Mouse (Mus musculus): ENCODE data around the gene Arhgap31.
A peak's percentile ranks its signal among the peaks of the same experiment; 100 is the strongest.
"Not testable (repeated sequence)": the region's sequence is repeated elsewhere in the genome, so short reads cannot be mapped to it uniquely, and the experiment has no call there.

The Arhgap31 gene

DNA sequence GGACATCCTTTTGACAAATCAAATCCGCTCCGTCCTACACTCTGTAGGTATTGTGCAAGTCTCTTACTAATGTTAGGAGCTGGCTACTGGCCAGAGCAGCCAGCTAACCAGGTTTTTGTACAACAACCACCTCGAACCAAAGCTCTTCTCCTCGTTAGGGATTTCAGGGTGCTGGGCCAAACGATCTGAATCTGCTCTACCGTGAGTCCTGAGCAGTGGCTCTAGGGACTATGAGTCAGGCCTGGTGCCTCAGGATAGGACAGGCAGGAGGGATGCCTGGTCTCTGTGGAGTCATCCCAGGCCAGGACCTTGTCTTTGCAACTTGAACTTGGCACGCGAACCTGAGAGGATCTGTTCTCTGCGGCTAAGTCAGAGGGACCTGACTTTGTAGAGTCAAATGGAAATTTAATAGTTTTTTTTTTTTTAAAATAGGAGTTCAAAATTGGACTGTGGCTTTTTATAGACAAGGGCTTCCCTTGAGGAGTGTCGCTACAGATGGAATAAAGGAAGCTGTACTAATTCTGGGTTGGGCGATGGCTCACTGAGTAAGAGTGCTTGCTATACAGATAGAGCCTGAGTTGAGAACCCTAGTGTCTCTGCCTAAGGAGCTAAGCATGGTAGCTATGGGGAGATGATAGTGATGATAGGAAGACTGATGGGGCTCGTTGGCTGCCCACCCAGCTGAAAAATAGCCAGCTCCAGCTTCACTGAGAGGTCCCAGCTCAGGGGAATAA is 24.4 kb downstream of the Arhgap31 start:
- DNase-seq (ENCODE audit: low read depth, low spot score), result no peak

DNA sequence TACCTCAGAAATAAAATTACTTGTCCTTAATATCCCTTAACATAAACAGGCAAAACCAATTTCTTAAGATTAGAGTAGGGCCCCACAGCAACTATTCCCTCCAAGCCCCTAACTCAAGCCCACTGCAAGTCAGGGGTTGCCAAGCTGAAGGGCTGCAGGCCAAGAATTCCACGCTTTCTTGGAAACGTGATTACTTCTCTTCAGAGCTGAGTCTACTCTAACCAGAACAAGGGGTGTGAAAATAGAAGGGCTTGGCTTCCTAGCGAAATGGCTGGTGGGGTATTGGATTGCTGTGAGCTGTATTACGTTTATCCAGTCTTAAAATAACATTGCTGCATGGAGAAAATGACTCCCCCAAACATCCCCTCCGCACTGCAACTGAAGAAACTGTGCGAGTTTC is 25.4 kb downstream of the Arhgap31 start:
- no peak for DNase-seq (ENCODE audit: low read depth, low spot score)

DNA sequence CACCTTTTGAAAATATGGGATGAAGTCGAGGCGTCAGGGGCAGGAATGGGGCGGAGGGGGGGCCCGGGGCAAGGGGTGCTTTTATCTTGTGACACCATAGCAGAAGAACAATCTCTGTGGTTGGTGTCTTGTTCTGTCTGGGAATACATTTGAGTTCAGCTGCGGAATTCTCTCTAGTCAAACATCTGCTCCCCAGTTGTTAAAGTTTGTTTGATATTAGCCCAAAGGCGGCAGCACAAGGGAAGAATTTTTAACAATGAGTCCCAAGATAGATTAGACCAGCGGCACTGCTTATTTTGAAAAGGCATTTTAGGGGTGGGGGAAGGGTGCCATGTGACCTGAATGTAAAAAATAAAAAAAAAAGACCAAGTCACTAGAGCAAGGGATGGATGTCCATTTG is 30.0 kb downstream of the Arhgap31 start:
- DNase-seq (ENCODE audit: low read depth, low spot score), result no peak

- no peak for DNase-seq (ENCODE audit: low read depth, low spot score)
These were observed 31.8 kb downstream of the Arhgap31 start for GRCm38 (mm10) chr16:38681313-38681712.

GRCm38 (mm10) chr16:38679431-38680021 is 33.5 kb downstream of the Arhgap31 start:
- DNase-seq (ENCODE audit: low read depth, low spot score), result peak; percentile 15

DNA sequence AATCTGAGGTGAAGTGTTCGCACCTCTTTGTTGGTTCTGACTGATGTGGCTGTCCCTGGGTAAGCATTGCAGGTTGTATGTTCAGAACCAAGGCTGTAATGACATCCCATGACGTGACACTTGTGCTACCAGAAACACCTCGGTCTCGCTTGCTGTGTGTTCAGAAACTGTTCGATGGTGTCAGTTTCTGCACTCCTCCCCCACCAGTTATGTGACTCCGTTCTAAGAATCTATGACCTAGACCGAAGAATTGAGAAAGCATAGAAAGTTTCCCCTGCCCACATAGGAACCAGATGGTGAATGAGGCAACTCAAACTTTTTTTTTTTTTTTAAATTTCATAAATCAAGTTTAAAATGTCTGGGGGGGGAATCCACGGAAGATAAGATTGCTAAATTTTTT is 34.2 kb downstream of the Arhgap31 start:
- peak; percentile 64 for DNase-seq (ENCODE audit: low read depth, low spot score)

DNA sequence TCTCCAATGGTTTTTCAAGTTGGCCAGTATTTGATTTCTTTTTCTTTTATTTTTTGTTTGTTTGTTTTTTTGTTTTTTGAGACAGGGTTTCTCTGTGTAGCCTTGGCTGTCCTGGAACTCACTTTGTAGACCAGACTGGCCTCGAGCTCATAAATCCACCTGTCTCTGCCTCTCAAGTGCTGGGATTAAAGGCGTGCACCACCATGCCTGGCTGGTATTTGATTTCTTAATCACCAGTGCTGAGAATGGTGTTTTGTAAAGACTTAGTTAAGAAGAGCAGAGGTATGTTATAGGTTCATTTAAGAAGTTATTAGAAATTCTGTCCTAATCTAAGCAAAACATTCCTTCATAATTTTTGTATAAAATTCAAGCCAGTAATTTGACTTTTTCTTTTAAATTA is 35.1 kb downstream of the Arhgap31 start:
- not testable (repeated sequence) for DNase-seq (ENCODE audit: low read depth, low spot score)

- DNase-seq (ENCODE audit: low read depth, low spot score), result no peak
These were observed 35.9 kb downstream of the Arhgap31 start for GRCm38 (mm10) chr16:38677171-38677570.

DNA sequence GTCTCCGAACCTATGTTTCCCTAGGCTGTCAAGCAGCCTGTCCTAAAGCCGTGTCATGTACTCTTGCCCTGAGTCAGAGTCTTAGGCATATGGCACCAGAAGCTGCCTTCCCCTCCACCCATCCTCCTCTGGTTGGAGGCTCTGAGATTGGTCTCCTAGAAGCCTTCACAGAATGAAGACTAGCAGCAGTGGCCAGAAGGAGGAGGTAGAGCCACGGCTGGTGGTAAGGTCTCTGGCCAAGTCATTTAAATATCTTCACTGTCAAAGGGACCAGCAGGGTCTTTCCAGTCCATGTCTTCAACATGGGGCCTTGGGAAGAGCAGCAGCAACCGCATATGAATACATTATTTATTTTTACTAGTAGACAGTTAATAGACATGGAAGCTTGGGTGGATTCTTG is 36.4 kb downstream of the Arhgap31 start:
- DNase-seq (ENCODE audit: low read depth, low spot score), result no peak

DNA sequence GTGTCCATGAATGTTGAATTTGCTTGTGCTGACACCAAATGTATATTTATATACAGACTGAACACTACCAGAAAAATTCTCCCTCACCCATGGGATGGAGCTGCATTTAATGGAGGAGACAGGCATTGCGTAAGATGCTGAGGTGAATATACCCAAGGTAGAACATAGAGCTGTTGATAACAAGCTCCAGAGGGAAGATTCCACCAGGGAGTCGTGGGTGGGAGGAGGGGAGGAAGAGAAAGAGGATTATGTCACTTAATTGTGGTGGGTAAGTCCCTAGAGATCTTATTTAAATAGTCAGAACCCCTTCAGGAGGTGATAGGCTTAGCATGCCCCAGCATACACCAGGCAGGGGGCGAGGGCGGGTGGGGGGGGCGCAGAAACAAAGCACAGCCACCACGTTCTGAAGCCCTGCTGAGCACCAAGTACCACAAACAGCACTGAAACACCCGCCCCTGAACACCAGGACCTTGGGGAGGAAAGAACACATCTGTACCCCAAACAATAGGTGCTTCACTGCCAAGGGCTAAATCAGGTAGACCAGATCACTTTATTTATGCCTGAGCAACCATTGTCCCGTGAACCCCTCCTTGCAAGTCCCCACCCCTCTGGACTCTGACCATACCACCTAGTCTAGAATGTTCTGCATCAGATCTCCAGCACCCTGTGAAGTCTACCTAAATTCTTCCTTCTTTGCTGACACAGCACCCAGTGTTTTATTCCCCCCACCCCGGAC is 37.3 kb downstream of the Arhgap31 start:
- DNase-seq (ENCODE audit: low read depth, low spot score), result no peak

GRCm38 (mm10) chr16:38674891-38675290 is 38.2 kb downstream of the Arhgap31 start:
- DNase-seq (ENCODE audit: low read depth, low spot score), result no peak

- DNase-seq (ENCODE audit: low read depth, low spot score), result no peak
These were observed 39.6 kb downstream of the Arhgap31 start for GRCm38 (mm10) chr16:38673511-38673910.

- DNase-seq (ENCODE audit: low read depth, low spot score), result no peak
These were observed 40.1 kb downstream of the Arhgap31 start for GRCm38 (mm10) chr16:38672947-38673346.

DNA sequence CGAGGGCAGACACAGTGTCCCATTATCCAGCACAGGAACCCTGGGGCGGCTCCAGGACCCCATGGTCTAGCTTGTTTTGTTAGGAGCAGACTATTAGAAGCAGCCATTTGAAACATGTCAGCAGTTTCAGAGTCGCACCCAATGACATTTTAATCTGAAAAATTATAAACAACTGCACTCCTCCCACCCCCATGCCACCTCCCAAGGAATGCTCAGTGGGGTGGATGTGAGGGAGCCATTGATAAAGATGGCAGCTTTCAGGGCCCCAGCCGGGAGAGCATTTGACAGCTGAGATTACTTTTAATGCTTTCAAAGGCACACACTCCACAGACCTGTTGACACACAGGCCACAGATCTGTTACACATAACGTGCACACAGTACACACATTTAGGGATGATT is 40.7 kb downstream of the Arhgap31 start:
- DNase-seq (ENCODE audit: low read depth, low spot score), result no peak

DNA sequence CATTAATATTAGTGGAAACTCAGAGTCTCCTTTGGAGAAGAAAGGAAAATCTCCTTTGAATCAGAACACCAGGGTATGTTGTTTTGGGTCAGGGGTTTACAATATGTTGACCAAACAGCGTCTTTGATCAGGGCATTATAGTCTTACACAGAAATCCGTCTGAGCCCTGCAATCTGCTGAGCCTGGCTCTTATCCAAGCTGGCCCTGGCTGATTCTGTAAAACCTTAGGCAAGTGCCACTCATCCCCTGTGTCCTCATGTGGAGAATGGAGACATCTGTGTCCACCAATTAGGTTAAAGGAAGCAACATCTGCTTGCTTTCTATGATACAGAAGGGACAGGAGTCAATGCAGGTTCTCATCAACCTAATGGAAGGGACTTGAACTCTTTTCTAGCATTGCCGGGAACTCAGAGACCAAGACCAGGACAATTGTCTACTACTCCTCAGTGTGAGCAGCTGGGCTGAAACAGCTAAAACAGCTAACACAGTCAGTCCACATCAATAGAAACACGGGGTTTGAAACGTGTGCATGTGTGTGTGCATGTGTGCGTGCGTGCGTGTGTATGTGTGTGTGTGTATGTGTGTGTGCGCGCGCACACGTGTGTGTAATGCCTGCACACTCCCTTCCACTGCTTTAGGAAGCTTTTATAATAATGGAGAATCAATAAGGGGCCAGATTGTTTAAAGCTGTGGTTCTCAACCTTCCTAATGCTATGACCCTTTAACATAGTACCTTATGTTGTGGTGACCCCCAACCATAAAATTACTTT is 42.3 kb downstream of the Arhgap31 start:
- DNase-seq (ENCODE audit: low read depth, low spot score), result no peak

- no peak for DNase-seq (ENCODE audit: low read depth, low spot score)
These were observed 44.0 kb downstream of the Arhgap31 start for GRCm38 (mm10) chr16:38668871-38669675.

DNA sequence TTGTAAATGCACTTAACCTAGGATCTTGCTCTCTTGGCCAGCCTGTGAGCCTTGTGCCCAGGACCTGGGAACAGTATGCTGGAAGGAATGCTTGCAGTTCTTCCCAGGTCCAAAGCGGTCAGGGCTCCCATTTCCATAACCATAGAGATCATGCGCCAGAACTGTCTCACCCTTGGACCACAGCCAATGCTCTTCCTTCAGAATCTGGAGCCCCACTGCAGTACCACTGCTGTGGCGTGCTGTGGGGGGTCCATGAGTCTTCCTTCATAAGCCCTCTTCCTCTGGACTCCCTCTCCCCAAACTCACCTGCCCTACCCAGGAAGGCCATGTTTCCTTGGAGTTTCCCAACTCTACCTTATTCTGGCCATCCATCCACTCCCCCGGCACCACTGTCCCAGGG is 46.6 kb downstream of the Arhgap31 start:
- DNase-seq (ENCODE audit: low read depth, low spot score), result no peak

- DNase-seq (ENCODE audit: low read depth, low spot score), result no peak
These were observed 47.1 kb downstream of the Arhgap31 start for GRCm38 (mm10) chr16:38666016-38666415.

- no peak for DNase-seq (ENCODE audit: low read depth, low spot score)
These were observed 50.5 kb downstream of the Arhgap31 start for GRCm38 (mm10) chr16:38662575-38662974.

DNA sequence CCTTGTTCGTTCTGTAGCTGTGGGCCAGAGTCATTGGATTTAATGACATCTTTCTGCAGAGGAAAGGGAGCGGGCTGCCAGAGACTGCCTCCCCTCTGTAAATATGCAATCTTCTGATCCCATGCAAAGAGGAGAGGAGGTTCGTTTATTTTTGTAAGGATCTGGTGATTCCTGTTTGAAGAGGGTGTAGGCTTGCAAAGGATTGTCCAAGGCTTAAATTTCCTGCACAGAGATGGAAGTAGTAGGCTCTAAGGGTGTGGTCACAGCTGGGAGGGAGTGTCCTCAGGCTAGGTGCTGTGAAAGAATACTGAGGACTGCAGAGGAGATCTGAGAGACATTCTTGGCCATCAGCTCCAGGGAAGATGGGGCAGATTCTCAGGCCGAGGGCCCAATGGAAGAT is 58.8 kb downstream of the Arhgap31 start:
- DNase-seq (ENCODE audit: low read depth, low spot score), result peak; percentile 13

DNA sequence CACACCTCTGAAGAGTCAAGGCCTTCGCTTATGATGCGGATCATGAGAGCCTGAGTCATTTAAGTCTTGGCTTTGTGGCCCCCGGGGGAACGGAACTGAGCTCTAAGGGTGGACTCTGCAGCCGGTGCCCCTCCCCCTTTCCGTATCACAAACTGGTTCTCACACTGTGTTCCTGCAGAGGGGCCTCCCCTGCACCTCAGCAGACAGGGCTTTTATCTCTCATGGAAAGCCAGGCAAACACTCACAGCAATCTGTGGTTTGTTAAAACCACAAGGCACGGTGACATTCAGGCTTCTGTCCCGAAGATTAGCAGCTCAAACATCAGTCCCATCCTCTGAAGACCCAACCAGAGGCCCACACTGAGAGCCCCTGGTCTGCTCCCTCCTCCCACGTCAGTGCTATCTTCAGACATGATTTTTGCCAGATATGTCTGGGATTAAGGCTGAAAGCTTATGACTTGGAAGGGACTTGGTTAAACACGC is 59.6 kb downstream of the Arhgap31 start:
- peak; percentile 89 for DNase-seq (ENCODE audit: low read depth, low spot score)
